Mouse (Mus musculus) cerebellum, adult 2 months (tissue): ENCODE measurements around the gene Elovl7. TPM values are rescaled to one million over a fixed set of nuclear protein-coding genes. Genes with fewer than 3 reads are reported as not detected.

Source experiments
- DNase-seq, 2 experiments: peaks; one replicate each; pipeline ENCODE4 v3.0.0; 2021
- H3K27ac ChIP-seq: fragments of 200-500 bp; 2 replicates; pipeline ENCODE4 v1.5.1; 2012; ENCODE audit warnings: low read length, control low read depth, inconsistent platforms; ENCODE audit not compliant: insufficient read depth
- H3K27me3 ChIP-seq: fragments of 200-500 bp; 2 replicates; pipeline ENCODE4 v1.6.1; 2012; ENCODE audit warnings: inconsistent platforms, mild to moderate bottlenecking, low read length, moderate library complexity; ENCODE audit not compliant: control insufficient read depth, insufficient read depth
- H3K4me1 ChIP-seq: fragments of 200-500 bp; 2 replicates; pipeline ENCODE4 v1.6.1; 2011; ENCODE audit warnings: low read length; ENCODE audit not compliant: control insufficient read depth, insufficient read depth
- H3K4me3 ChIP-seq: fragments of 200-500 bp; replicated peaks from 2 replicates; pipeline ENCODE3; 2011; ENCODE audit warnings: mild to moderate bottlenecking, low read depth, low read length, control low read depth; ENCODE audit not compliant: insufficient read depth
- CTCF ChIP-seq: fragments of 200-500 bp; IDR thresholded peaks from 2 replicates; pipeline ENCODE4 v1.5.1; 2011; ENCODE audit warnings: low read depth, mild to moderate bottlenecking, control low read depth, low read length, moderate library complexity, borderline replicate concordance; ENCODE audit not compliant: insufficient read depth
- POLR2A ChIP-seq: fragments of 200-500 bp; IDR thresholded peaks from 2 replicates; pipeline ENCODE4 v1.6.1; 2011; ENCODE audit warnings: low read length, control low read depth, borderline replicate concordance; ENCODE audit not compliant: insufficient read depth
- WGBS: fragments of 180-500 bp; shearing (Covaris S2); methylation state at CpG from one replicate; pipeline ENCODE4 v1.1.7; 2018; 5-methylcytosine and 5-hydroxymethylcytosine counted together
- polyA plus RNA-seq: library from polyadenylated mRNA; depleted of rRNA; stranded (reverse); fragments of >200 nt; gene quantifications from 2 replicates; pipeline ENCODE4 v1.2.3, GENCODE M21; 2012; rRNA removed

The Elovl7 gene
- polyA plus RNA-seq: 14.7 and 17.0 TPM in 2 replicates

GRCm38 (mm10) chr13:108214081-108214484 is at the start of gene Elovl7:
TSS of gene Elovl7 (plus strand) at chr13:108214404.
- WGBS: under 1% methylated on average over 39 of the region's 40 CpGs
- Histone ChIP-seq H3K27ac (peak within 1 kb of the TSS; percentile 6; the same call in 1 of the 2 replicates), H3K27me3 (no peaks in the 10 kb centered on the region), H3K4me3 (peak within 1 kb of the TSS; percentile 62), H3K4me1 (no peaks in the 10 kb centered on the region)
- TF ChIP-seq CTCF: no peak
- peak; percentile 41; the same call in 1 of the 2 replicates for TF ChIP-seq POLR2A
- DNase-seq: peak; percentile 86 to 89

- Histone ChIP-seq H3K4me3 (no peak overlapping the region), H3K4me1 (peaks cover 14% of the 10 kb centered on the region; the same call in 1 of the 2 replicates), H3K27me3 (no peaks in the 10 kb centered on the region), H3K27ac (peak overlapping the region; percentile 62; the same call in 1 of the 2 replicates)
- TF ChIP-seq CTCF (no peak), POLR2A (no peak)
- 14% methylated on average over 3 of the region's 3 CpGs for WGBS
- peak; percentile 33 to 75 for DNase-seq
Observed at GRCm38 (mm10) chr13:108164621-108165020, 49.6 kb upstream of the Elovl7 start.

DNA sequence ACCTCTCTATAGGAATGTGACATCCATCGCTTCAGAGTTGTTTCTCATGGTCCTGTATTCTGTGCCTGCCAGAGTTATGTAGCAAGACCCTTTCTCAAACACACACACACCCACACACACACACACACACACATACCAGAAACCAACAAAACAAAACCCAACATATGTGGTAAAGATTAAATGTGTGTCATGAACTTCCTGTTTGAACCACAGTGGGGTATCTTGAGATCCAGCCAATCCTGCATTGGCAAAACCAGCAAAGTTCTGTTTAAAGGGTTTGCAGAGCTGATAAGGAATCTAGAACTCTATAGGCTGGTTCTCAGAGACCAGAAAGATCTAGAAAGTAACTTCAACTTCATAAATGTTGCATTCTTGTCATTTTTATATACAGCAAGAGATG is 44.2 kb upstream of the Elovl7 start:
- TF ChIP-seq CTCF (no peak), POLR2A (no peak)
- peaks cover 3% of the 10 kb centered on the region; the same call in 1 of the 2 replicates for H3K4me1 ChIP-seq
- no peak overlapping the region for H3K4me3 ChIP-seq
- WGBS: 97% methylated on average over 1 of the region's 1 CpGs
- H3K27me3 ChIP-seq: no peaks in the 10 kb centered on the region
- DNase-seq: no peak
- H3K27ac ChIP-seq: no peak overlapping the region

GRCm38 (mm10) chr13:108170511-108170910 is 43.7 kb upstream of the Elovl7 start:
- H3K4me1 ChIP-seq: peaks cover 3% of the 10 kb centered on the region; the same call in 1 of the 2 replicates
- DNase-seq: peak; percentile 75 to 92
- H3K27ac ChIP-seq: peak overlapping the region; percentile 53
- no peak for TF ChIP-seq CTCF
- TF ChIP-seq POLR2A: no peak
- WGBS: 16% methylated on average over 8 of the region's 8 CpGs
- no peaks in the 10 kb centered on the region for H3K27me3 ChIP-seq
- no peak overlapping the region for H3K4me3 ChIP-seq

- no peak overlapping the region for H3K27ac ChIP-seq
- TF ChIP-seq CTCF: no peak
- WGBS: 89% methylated on average over 8 of the region's 8 CpGs
- H3K4me1 ChIP-seq: no peaks in the 10 kb centered on the region
- DNase-seq: no peak
- H3K27me3 ChIP-seq: no peaks in the 10 kb centered on the region
- H3K4me3 ChIP-seq: no peak overlapping the region
Observed at GRCm38 (mm10) chr13:108179618-108180017, 34.6 kb upstream of the Elovl7 start.

- Histone ChIP-seq H3K27me3 (no peaks in the 10 kb centered on the region), H3K4me1 (no peaks in the 10 kb centered on the region), H3K27ac (no peak overlapping the region), H3K4me3 (no peak overlapping the region)
- DNase-seq: no peak
- 84% methylated on average over 5 of the region's 5 CpGs for WGBS
- TF ChIP-seq POLR2A: no peak
- no peak for TF ChIP-seq CTCF
Observed at GRCm38 (mm10) chr13:108180821-108181220, 33.4 kb upstream of the Elovl7 start.

GRCm38 (mm10) chr13:108184743-108185255 is 29.4 kb upstream of the Elovl7 start:
- TF ChIP-seq CTCF: no peak
- no peak for TF ChIP-seq POLR2A
- Histone ChIP-seq H3K27ac (no peak overlapping the region), H3K4me1 (no peaks in the 10 kb centered on the region), H3K27me3 (no peaks in the 10 kb centered on the region), H3K4me3 (no peak overlapping the region)
- no peak for DNase-seq

DNA sequence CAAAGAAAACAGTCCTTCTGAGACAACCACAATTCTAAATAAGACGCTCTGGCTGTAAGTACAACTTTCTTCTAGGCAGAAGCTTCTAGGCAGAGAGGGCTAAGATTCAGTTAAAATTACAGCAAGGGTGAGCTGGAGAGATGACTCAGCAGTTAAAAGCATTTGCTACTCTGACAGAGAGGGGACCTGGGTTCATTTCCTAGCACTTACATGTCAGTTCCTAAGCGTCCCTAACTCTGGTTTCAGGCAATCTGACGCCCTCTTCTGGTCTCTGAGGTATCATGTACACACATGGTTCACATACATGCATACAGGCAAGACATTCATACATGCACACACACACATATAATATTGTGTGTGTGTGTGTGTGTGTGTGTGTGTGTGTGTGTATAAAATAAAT is 28.7 kb upstream of the Elovl7 start:
- TF ChIP-seq CTCF (no peak), POLR2A (no peak)
- 98% methylated on average over 3 of the region's 3 CpGs for WGBS
- H3K27ac ChIP-seq: no peak overlapping the region
- no peak for DNase-seq
- H3K27me3 ChIP-seq: no peaks in the 10 kb centered on the region
- H3K4me1 ChIP-seq: no peaks in the 10 kb centered on the region
- H3K4me3 ChIP-seq: no peak overlapping the region
